Mouse (Mus musculus) cerebellum, adult 2 months (tissue): ENCODE measurements around the gene Gsta3. TPM values are rescaled to one million over a fixed set of nuclear protein-coding genes. Genes with fewer than 3 reads are reported as not detected.

Experiments
- DNase-seq, 2 experiments: peaks; one replicate each; pipeline ENCODE4 v3.0.0; 2021
- H3K27ac ChIP-seq: fragments of 200-500 bp; 2 replicates; pipeline ENCODE4 v1.5.1; 2012; ENCODE audit warnings: low read length, control low read depth, inconsistent platforms; ENCODE audit not compliant: insufficient read depth
- H3K27me3 ChIP-seq: fragments of 200-500 bp; 2 replicates; pipeline ENCODE4 v1.6.1; 2012; ENCODE audit warnings: inconsistent platforms, mild to moderate bottlenecking, low read length, moderate library complexity; ENCODE audit not compliant: control insufficient read depth, insufficient read depth
- H3K4me1 ChIP-seq: fragments of 200-500 bp; 2 replicates; pipeline ENCODE4 v1.6.1; 2011; ENCODE audit warnings: low read length; ENCODE audit not compliant: control insufficient read depth, insufficient read depth
- H3K4me3 ChIP-seq: fragments of 200-500 bp; replicated peaks from 2 replicates; pipeline ENCODE3; 2011; ENCODE audit warnings: mild to moderate bottlenecking, low read depth, low read length, control low read depth; ENCODE audit not compliant: insufficient read depth
- CTCF ChIP-seq: fragments of 200-500 bp; IDR thresholded peaks from 2 replicates; pipeline ENCODE4 v1.5.1; 2011; ENCODE audit warnings: low read depth, mild to moderate bottlenecking, control low read depth, low read length, moderate library complexity, borderline replicate concordance; ENCODE audit not compliant: insufficient read depth
- POLR2A ChIP-seq: fragments of 200-500 bp; IDR thresholded peaks from 2 replicates; pipeline ENCODE4 v1.6.1; 2011; ENCODE audit warnings: low read length, control low read depth, borderline replicate concordance; ENCODE audit not compliant: insufficient read depth
- WGBS: fragments of 180-500 bp; shearing (Covaris S2); methylation state at CpG from one replicate; pipeline ENCODE4 v1.1.7; 2018; 5-methylcytosine and 5-hydroxymethylcytosine counted together
- polyA plus RNA-seq: library from polyadenylated mRNA; depleted of rRNA; stranded (reverse); fragments of >200 nt; gene quantifications from 2 replicates; pipeline ENCODE4 v1.2.3, GENCODE M21; 2012

The Gsta3 gene
- polyA plus RNA-seq, 1 experiment = 2.1 TPM

DNA sequence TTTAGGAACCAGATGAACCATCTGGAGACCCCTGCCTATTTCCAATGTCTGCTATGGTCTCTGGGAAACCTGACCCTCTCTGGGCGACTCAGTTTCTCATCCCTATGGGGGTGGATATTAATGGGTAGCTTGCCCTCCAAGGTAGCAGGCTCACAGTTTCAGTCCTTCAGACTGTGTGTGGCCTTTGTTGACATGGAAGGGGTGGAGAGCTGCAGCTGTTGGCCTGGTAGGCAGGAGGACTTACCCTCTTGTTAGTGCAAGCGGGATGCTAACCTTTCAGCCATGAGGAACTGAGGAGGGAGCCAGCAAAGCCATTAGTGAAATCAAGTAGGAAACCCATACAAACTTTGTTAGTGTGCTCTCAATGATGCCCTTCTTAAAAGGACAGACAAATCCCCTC, 10.0 kb upstream of the Gsta3 start:
- no peak overlapping the region for H3K4me3 ChIP-seq
- H3K4me1 ChIP-seq = no peaks in the 10 kb centered on the region
- H3K27ac ChIP-seq = no peak overlapping the region
- DNase-seq = no peak
- WGBS = 72% methylated on average over 2 of the region's 2 CpGs
- TF ChIP-seq POLR2A (no peak), CTCF (no peak)
- no peaks in the 10 kb centered on the region for H3K27me3 ChIP-seq

DNA sequence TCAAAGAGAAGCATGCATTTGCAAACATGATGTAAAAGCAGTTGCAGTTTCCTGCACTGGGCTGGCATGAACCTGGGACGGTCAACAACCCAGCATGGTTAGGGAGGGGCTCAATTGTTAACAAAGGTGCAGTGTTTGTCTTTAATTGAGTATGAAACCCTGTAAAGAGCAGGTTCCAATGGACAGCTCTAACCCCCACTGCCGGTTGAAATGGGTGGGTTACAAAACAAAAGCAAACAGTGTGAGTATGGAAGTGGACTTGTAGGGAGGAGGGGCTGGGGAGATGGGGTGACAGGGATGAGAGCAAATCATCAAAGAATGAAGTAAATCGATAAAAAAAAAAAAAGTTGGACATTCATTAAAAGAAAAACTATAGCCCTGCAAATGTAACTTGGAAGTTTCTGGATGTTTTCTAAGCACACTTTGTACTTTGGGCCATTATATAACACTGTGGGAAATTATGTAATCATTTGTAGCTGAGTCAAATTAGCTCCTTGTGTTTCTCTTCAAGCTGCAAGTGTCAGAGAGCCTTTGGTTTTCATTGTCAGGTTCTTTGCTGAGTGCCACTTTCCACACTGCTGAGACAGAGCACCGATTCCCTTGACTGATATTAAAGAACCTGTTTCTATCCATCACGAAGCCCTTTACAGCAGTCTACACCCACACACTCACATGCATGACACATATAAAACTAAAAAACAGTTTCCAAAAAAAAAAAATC, 8.5 kb upstream of the Gsta3 start:
- no peaks in the 10 kb centered on the region for H3K4me1 ChIP-seq
- H3K27me3 ChIP-seq = no peaks in the 10 kb centered on the region
- H3K4me3 ChIP-seq = no peak overlapping the region
- H3K27ac ChIP-seq = no peak overlapping the region; the same call in 1 of the 2 replicates
- TF ChIP-seq CTCF = no peak
- no peak for TF ChIP-seq POLR2A
- no peak for DNase-seq
- WGBS = 59% methylated on average over 5 of the region's 5 CpGs

DNA sequence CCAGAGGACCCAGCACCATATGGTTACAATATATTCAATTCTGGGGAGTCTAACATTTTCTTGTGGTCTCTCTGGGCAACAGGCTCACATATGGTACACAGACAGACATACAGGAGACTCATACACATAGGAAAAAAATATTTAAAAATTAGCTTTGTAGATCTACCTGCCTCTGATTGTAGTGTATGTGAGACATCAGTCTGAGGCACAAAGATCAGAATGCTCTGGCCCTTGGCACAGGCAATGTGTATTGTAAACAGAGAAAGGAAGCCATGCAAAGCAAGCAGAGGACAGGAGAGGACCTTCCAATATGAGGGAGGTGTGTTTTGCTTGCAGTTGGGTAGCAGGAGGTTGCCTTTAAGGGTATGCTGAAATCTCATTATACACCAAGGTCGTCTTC, 7.9 kb upstream of the Gsta3 start:
- TF ChIP-seq POLR2A = no peak
- no peak for TF ChIP-seq CTCF
- no peak overlapping the region for H3K4me3 ChIP-seq
- H3K27me3 ChIP-seq = no peaks in the 10 kb centered on the region
- H3K4me1 ChIP-seq = no peaks in the 10 kb centered on the region
- 97% methylated on average over 1 of the region's 1 CpGs for WGBS
- no peak overlapping the region for H3K27ac ChIP-seq
- no peak for DNase-seq

DNA sequence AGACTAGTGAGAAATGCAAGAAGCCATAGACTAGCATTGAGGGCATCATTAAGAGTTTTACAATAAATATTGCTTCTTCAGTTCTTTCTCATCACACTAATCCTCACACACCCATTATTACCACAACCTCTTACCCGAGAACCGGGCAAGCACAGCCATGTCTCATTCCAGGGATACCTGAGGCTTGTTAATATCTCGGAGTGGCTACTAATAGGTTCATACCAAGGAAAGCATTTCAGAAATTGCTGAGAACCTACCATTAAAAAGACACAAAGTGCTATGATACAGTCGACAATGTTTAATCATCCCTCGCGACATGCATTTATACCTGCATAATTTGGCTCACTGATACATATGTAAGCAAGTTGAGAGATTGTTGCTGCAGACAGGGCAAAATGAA, 5.0 kb upstream of the Gsta3 start:
- no peaks in the 10 kb centered on the region for H3K27me3 ChIP-seq
- no peak overlapping the region for H3K4me3 ChIP-seq
- H3K27ac ChIP-seq = no peak overlapping the region
- TF ChIP-seq CTCF (no peak), POLR2A (no peak)
- H3K4me1 ChIP-seq = no peaks in the 10 kb centered on the region
- no peak for DNase-seq
- 95% methylated on average over 6 of the region's 6 CpGs for WGBS

DNA sequence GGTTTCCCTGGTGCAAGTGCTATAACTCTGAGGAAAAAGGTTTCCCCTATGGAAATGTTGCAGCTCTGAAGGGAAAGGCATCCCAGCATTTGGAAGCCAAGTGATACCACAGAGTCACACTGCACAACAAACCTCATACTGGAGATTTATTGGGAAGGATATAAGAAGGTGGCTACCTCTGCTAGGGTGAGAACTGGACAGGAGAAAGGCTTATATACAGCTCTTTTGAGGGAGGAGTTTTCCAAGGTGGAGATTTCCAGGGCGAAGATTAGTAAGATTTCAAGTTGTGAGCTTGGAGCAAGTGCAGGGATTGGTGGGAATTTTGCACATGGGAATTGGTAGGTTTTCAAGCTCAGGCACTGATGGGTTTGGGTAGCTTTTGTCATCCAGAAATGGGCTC, 707 bp downstream of the Gsta3 start:
- TF ChIP-seq POLR2A (no peak), CTCF (no peak)

DNA sequence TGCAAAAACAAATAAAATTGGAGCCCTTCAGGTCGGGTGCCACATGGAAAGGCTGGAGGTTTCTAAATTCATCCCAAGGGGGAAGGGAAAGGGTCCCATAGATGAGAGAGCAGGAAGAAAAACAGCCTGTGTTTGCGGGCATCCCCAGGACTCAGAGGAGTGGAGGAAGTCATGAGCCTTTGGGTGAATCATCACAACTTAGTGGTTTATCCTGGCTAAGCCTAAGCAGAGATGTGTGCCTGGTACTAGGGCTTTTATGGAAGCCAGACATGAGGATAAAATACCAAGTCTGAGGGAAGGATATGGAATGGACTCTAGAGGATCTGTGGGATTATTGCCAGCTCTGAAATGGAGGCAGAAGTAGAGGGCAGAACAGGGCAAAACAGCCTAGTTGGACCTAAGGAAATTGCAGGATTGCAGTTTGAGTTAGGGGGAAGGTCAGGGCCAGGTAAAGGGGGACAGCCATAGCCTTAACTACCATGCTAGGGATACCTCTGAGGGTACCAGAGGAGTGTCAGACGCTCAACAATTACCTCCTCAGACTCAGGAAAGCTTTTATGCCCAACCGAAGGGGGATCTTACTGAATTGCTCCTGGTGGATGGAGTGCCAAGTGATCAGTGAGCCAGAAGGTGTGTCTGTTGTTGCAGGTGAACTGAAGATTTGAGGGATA, 4.0 kb downstream of the Gsta3 start:
- 78% methylated on average over 4 of the region's 4 CpGs for WGBS
- no peak for DNase-seq
- Histone ChIP-seq H3K27me3 (no peaks in the 10 kb centered on the region), H3K27ac (no peak overlapping the region), H3K4me3 (no peak overlapping the region), H3K4me1 (no peaks in the 10 kb centered on the region)
- TF ChIP-seq CTCF (no peak), POLR2A (no peak)

More for the DNA sequence above, 707 bp downstream of the Gsta3 start:
- Histone ChIP-seq H3K4me3 (no peak overlapping the region), H3K27me3 (no peaks in the 10 kb centered on the region), H3K4me1 (no peaks in the 10 kb centered on the region), H3K27ac (no peak overlapping the region)
- 76% methylated on average over 1 of the region's 1 CpGs for WGBS
- DNase-seq = no peak

DNA sequence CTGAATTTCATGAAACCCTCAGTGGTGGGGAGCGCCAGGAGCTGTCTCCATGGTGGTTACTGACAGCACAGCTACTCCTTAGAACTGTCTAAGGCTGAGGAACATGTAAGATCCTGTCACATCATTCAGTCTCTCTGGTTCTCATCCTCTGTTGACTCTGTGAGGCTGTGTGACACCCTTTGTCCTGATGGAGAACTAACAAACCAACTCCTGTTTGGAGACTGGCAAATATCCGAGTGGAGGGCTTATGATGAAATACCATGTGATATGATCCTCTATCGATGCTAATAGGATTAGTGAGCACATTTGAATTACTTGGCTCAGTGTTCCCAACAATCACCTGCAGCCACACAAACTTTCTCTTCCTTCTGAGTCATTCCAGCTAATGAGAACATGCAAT, 5.7 kb downstream of the Gsta3 start:
- Histone ChIP-seq H3K27me3 (no peaks in the 10 kb centered on the region), H3K4me3 (no peak overlapping the region), H3K27ac (no peak overlapping the region), H3K4me1 (no peaks in the 10 kb centered on the region)
- DNase-seq = no peak
- WGBS = 53% methylated on average over 3 of the region's 3 CpGs
- TF ChIP-seq POLR2A = no peak
- TF ChIP-seq CTCF = no peak

DNA sequence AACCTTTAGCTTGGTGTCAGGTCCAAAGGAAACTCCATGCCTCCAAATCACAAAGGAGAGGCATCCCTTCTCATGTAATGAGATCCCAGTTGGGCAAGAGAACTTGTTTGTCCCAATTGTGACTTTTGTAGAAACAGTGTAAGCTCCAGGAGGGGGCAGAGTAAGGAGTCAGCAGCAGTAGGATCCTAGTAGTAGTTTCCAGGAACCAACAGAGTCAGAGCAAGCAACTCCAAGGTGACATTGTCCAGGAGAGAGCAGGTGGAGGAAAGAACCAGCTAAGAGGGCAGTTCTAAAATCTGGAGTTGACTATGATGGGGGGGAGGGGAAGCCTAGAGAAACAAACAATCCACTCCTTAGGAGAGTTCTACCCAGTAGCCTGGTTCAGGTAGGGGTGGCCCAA, 7.5 kb downstream of the Gsta3 start:
- TF ChIP-seq CTCF = no peak
- no peak for TF ChIP-seq POLR2A
- Histone ChIP-seq H3K4me1 (no peaks in the 10 kb centered on the region), H3K27me3 (no peaks in the 10 kb centered on the region), H3K27ac (no peak overlapping the region), H3K4me3 (no peak overlapping the region)
- DNase-seq = no peak
